Mouse (Mus musculus) lung, adult 2 months (tissue): ENCODE data around the gene Rps6ka2. TPM values are rescaled to one million over a fixed set of nuclear protein-coding genes. Genes with fewer than 3 reads are reported as not detected.
"Not testable (repeated sequence)": the region's sequence is repeated elsewhere in the genome, so short reads cannot be mapped to it uniquely, and the experiment has no call there.

Experiments
- DNase-seq: peaks from one replicate; pipeline ENCODE4 v3.0.0; 2022
- H3K4me1 ChIP-seq: fragments of 200-500 bp; 2 replicates; pipeline ENCODE4 v1.6.1; 2011; ENCODE audit warnings: low read length; ENCODE audit not compliant: control insufficient read depth, insufficient read depth
- H3K4me3 ChIP-seq: fragments of 200-500 bp; replicated peaks from 2 replicates; pipeline ENCODE3; 2011; ENCODE audit warnings: low read depth, mild to moderate bottlenecking, control low read depth, low read length; ENCODE audit errors: extremely low read depth
- WGBS: fragments of 180-500 bp; shearing (Covaris S2); methylation state at CpG from one replicate; pipeline ENCODE4 v1.1.7; 2018; 5-methylcytosine and 5-hydroxymethylcytosine counted together
- polyA plus RNA-seq: library from polyadenylated mRNA; depleted of rRNA; stranded (reverse); fragments of >200 nt; gene quantifications from 2 replicates; pipeline ENCODE4 v1.2.3, GENCODE M21; 2012; rRNA removed

Rps6ka2 gene
- polyA plus RNA-seq, 1 experiment = 24.7 TPM

GRCm38 (mm10) chr17:7332745-7333144 lies 162.8 kb downstream of the Rps6ka2 start:
- not testable (repeated sequence) for H3K4me3 ChIP-seq, H3K4me1 ChIP-seq, DNase-seq
- WGBS = 68% methylated on average over 4 of the region's 5 CpGs

- DNase-seq, H3K4me3 ChIP-seq, H3K4me1 ChIP-seq: not testable (repeated sequence)
- WGBS = 23% methylated on average over 9 of the region's 9 CpGs
Observed at GRCm38 (mm10) chr17:7337381-7337780, 167.5 kb downstream of the Rps6ka2 start.

GRCm38 (mm10) chr17:7348765-7349164 lies 178.8 kb downstream of the Rps6ka2 start:
- WGBS = 53% methylated on average over 2 of the region's 3 CpGs
- not testable (repeated sequence) for H3K4me1 ChIP-seq, DNase-seq, H3K4me3 ChIP-seq

- not testable (repeated sequence) for H3K4me1 ChIP-seq, DNase-seq, H3K4me3 ChIP-seq
- WGBS = 80% methylated on average over 1 of the region's 1 CpGs
Observed at GRCm38 (mm10) chr17:7352596-7352995, 182.7 kb downstream of the Rps6ka2 start, which contains the start of gene Ttll2. Ttll2 (minus strand) TSS chr17:7352696.

Other genes with a start within 250 kb of the Rps6ka2 start
- 25.7 and 29.1 TPM in 2 replicates for gene Rsph3b, start 221.4 kb upstream of the Rps6ka2 start, polyA plus RNA-seq
- 10.1 and 13.1 TPM in 2 replicates for gene Tagap1, start 209.0 kb upstream of the Rps6ka2 start, polyA plus RNA-seq
- gene Rnaset2b, start 199.5 kb upstream of the Rps6ka2 start, polyA plus RNA-seq = 72.0 and 172 TPM in 2 replicates
- gene Gm49721, start 191.2 kb upstream of the Rps6ka2 start, polyA plus RNA-seq = 0.47 TPM in 1 of 2 replicates, not detected in the other
- gene Gm1604a, start 144.5 kb upstream of the Rps6ka2 start, polyA plus RNA-seq = not detected in 2 replicates
- gene Tcp10a, start 154.5 kb downstream of the Rps6ka2 start, polyA plus RNA-seq = not detected in 2 replicates
- gene Ttll2, start 182.6 kb downstream of the Rps6ka2 start, polyA plus RNA-seq = 0.18 TPM in 1 of 2 replicates, not detected in the other
- gene Gm49630, start 201.9 kb downstream of the Rps6ka2 start, polyA plus RNA-seq = not detected in 2 replicates
- gene Unc93a2, start 215.3 kb downstream of the Rps6ka2 start, polyA plus RNA-seq = 0.23 and 1.1 TPM in 2 replicates